Mouse (Mus musculus): Measurements from ENCODE around the gene Abcg8.

The Abcg8 gene

GRCm38 (mm10) chr17:84675951-84676366, at the start of gene Abcg8:
Gene Abcg8 (plus strand): TSS chr17:84676302.
- DNase-seq, result peak; percentile 30 to 57

- DNase-seq, result no peak
Measured at GRCm38 (mm10) chr17:84626857-84627305, 49.2 kb upstream of the Abcg8 start.

GRCm38 (mm10) chr17:84627721-84628120, 48.4 kb upstream of the Abcg8 start:
- no peak for DNase-seq

- no peak for DNase-seq
Measured at GRCm38 (mm10) chr17:84628611-84629010, 47.5 kb upstream of the Abcg8 start.

GRCm38 (mm10) chr17:84631836-84632235, 44.3 kb upstream of the Abcg8 start:
- no peak for DNase-seq

GRCm38 (mm10) chr17:84633443-84633842, 42.7 kb upstream of the Abcg8 start:
- DNase-seq, result no peak

GRCm38 (mm10) chr17:84636328-84636727, 39.8 kb upstream of the Abcg8 start:
- no peak for DNase-seq

- DNase-seq, result no peak
Measured at GRCm38 (mm10) chr17:84637971-84638370, 38.1 kb upstream of the Abcg8 start.

GRCm38 (mm10) chr17:84639796-84640378, 36.2 kb upstream of the Abcg8 start:
- DNase-seq, result no peak

GRCm38 (mm10) chr17:84641893-84642292, 34.2 kb upstream of the Abcg8 start:
- peak in 1 of 2 experiments; percentile 56 for DNase-seq

GRCm38 (mm10) chr17:84642324-84642723, 33.8 kb upstream of the Abcg8 start:
- DNase-seq, result no peak

- no peak for DNase-seq
Measured at GRCm38 (mm10) chr17:84644292-84645050, 31.6 kb upstream of the Abcg8 start.

- no peak for DNase-seq
Measured at GRCm38 (mm10) chr17:84645119-84645518, 31.0 kb upstream of the Abcg8 start.

- DNase-seq, result no peak
Measured at GRCm38 (mm10) chr17:84645894-84646293, 30.2 kb upstream of the Abcg8 start.

- DNase-seq, result no peak
Measured at GRCm38 (mm10) chr17:84646477-84646876, 29.6 kb upstream of the Abcg8 start.

GRCm38 (mm10) chr17:84647630-84648029, 28.5 kb upstream of the Abcg8 start:
- DNase-seq, result no peak

GRCm38 (mm10) chr17:84650302-84651017, 25.6 kb upstream of the Abcg8 start:
- no peak for DNase-seq

GRCm38 (mm10) chr17:84653544-84653943, 22.6 kb upstream of the Abcg8 start:
- no peak for DNase-seq

GRCm38 (mm10) chr17:84656205-84656604, 19.9 kb upstream of the Abcg8 start:
- DNase-seq, result no peak

- no peak for DNase-seq
Measured at GRCm38 (mm10) chr17:84656653-84657421, 19.3 kb upstream of the Abcg8 start.

GRCm38 (mm10) chr17:84657422-84657732, 18.7 kb upstream of the Abcg8 start:
- no peak for DNase-seq

GRCm38 (mm10) chr17:84657782-84658181, 18.3 kb upstream of the Abcg8 start:
- no peak for DNase-seq

- no peak for DNase-seq
Measured at GRCm38 (mm10) chr17:84658195-84658594, 17.9 kb upstream of the Abcg8 start.

Measured in lung, postnatal 4 days (tissue).